Mouse (Mus musculus) liver, embryonic 13.5 days (tissue): Measurements from ENCODE around the gene Ect2l. TPM values are rescaled to one million over a fixed set of nuclear protein-coding genes. Genes with fewer than 3 reads are reported as not detected.
A peak's percentile ranks its signal among the peaks of the same experiment; 100 is the strongest.

ENCODE experiments used
- ATAC-seq: fragments of 200-750 bp; cut with Nextera tagmentation; 2 replicates; pipeline ENCODE4 v1.8.0; 2017; ENCODE audit warnings: low read depth, mild to moderate bottlenecking, moderate number of reproducible peaks, moderate library complexity
- DNase-seq: peaks from one replicate; pipeline ENCODE4 v3.0.0; 2022
- H3K27ac ChIP-seq: fragments of 300-500 bp; sonication (generic); 2 replicates; pipeline ENCODE4 v1.5.1; 2015; ENCODE audit warnings: moderate library complexity, mild to moderate bottlenecking, inconsistent platforms
- H3K27me3 ChIP-seq: fragments of 300-500 bp; sonication (generic); 2 replicates; pipeline ENCODE4 v1.6.1; 2015; ENCODE audit warnings: mild to moderate bottlenecking, inconsistent platforms
- H3K36me3 ChIP-seq: fragments of 300-500 bp; sonication (generic); 2 replicates; pipeline ENCODE4 v1.6.1; 2015; ENCODE audit warnings: mild to moderate bottlenecking, inconsistent platforms
- H3K4me1 ChIP-seq: fragments of 300-500 bp; sonication (generic); replicated peaks from 2 replicates; pipeline ENCODE4 v1.6.1; 2015; ENCODE audit warnings: inconsistent platforms
- H3K4me2 ChIP-seq: fragments of 300-500 bp; sonication (generic); 2 replicates; pipeline ENCODE4 v1.6.1; 2015; ENCODE audit warnings: inconsistent platforms, mild to moderate bottlenecking, moderate library complexity
- H3K4me3 ChIP-seq: fragments of 300-500 bp; sonication (generic); replicated peaks from 2 replicates; pipeline ENCODE4 v1.5.1; 2015; ENCODE audit warnings: mild to moderate bottlenecking, inconsistent platforms
- H3K9ac ChIP-seq: fragments of 300-500 bp; sonication (generic); 2 replicates; pipeline ENCODE4 v1.6.1; 2015; ENCODE audit warnings: mild to moderate bottlenecking, inconsistent platforms
- H3K9me3 ChIP-seq: fragments of 300-500 bp; sonication (generic); replicated peaks from 2 replicates; pipeline ENCODE4 v1.6.1; 2016; ENCODE audit warnings: inconsistent platforms
- WGBS: fragments of 180-500 bp; shearing (Covaris S2); methylation state at CpG from one replicate; pipeline ENCODE4 v1.1.7; 2015; ENCODE audit not compliant: insufficient replicate concordance; 5-methylcytosine and 5-hydroxymethylcytosine counted together
- polyA plus RNA-seq: library from polyadenylated mRNA; unstranded; fragments of >200 nt; fragmentation: Nextera tagmentation; extraction: Ambion mirVana; gene quantifications from 2 replicates; pipeline ENCODE4 v1.2.1, GENCODE M21; 2015

Ect2l gene
- polyA plus RNA-seq, 1 experiment from 2014 or later = 0.23 TPM

DNA sequence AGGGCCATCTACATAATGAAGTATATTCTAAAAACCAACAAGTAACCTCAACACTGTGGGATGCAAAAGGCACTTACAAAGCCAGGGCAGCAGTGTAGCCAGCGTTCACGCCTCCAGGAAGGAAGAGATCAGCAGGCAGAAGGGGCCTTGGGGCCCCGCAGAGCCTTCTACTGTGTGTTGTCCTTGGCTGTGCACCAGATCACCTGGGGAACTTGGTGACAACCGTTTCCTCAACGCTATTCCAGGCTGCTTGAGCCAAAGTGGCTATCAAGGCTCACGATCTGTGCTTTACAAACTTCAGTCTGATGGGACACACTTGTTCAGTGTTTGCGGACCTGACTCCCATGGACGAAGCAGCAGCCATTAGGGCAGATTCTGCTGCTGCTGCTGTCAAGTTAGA, 19.0 kb downstream of the Ect2l start:
- Histone ChIP-seq H3K4me2 (no peak overlapping the region), H3K27ac (no peak overlapping the region), H3K4me1 (no peaks in the 10 kb centered on the region), H3K4me3 (no peak overlapping the region), H3K9ac (no peak overlapping the region), H3K27me3 (no peaks in the 10 kb centered on the region), H3K9me3 (no peaks in the 10 kb centered on the region), H3K36me3 (no peaks in the 10 kb centered on the region)
- ATAC-seq = no peak
- no peak for DNase-seq
- 23% methylated on average over 8 of the region's 8 CpGs for WGBS

DNA sequence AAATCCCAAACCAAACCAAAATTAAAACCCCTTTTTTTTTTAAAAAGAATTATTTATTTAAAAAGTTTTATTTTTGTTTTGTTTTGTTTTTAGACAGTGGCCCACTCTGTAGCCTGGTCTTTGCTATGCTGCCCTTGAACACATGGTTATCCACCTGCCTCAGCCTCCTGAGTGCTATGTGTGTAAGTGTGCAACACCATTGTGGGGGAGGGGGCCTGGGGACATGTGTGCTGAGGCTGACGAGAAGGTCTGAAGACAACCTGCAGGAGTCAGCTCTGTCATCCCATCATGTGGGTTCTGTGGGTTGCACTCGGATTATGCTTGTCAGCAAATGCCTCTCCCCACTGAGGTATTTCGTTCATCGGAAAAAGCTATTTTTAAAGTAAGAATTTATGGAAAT, 21.2 kb downstream of the Ect2l start:
- WGBS = 41% methylated on average over 4 of the region's 4 CpGs
- no peaks in the 10 kb centered on the region for H3K36me3 ChIP-seq
- H3K9ac ChIP-seq = no peak overlapping the region
- ATAC-seq (no peak), DNase-seq (no peak)
- H3K4me3 ChIP-seq = no peak overlapping the region
- no peaks in the 10 kb centered on the region for H3K27me3 ChIP-seq
- no peaks in the 10 kb centered on the region for H3K9me3 ChIP-seq
- H3K4me1 ChIP-seq = no peaks in the 10 kb centered on the region
- no peak overlapping the region for H3K4me2 ChIP-seq
- no peak overlapping the region for H3K27ac ChIP-seq

DNA sequence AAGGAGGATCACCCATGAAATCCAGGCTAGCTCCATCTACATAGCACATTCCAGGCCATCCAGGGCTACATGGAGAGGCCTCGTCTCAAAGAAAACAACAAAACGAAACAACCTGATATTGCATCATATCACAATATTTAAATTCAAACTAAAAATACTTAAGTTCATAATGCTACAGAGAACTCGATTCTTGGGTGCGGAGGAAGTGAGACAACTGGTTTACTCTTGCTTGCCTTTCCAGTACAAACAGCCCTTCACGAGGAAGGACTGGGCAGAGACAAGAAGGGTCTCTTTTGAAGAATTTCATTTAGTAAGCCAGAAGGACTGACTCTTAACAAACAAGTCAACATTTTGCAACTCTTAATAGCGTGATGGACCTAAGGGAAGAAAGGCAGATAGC, 22.1 kb downstream of the Ect2l start:
- no peak for DNase-seq
- H3K27me3 ChIP-seq = no peaks in the 10 kb centered on the region
- H3K4me3 ChIP-seq = no peak overlapping the region
- no peak overlapping the region for H3K4me2 ChIP-seq
- ATAC-seq = no peak
- no peak overlapping the region for H3K27ac ChIP-seq
- H3K9ac ChIP-seq = no peak overlapping the region
- WGBS = 62% methylated on average over 6 of the region's 6 CpGs
- H3K4me1 ChIP-seq = no peaks in the 10 kb centered on the region
- no peaks in the 10 kb centered on the region for H3K9me3 ChIP-seq
- H3K36me3 ChIP-seq = no peaks in the 10 kb centered on the region

DNA sequence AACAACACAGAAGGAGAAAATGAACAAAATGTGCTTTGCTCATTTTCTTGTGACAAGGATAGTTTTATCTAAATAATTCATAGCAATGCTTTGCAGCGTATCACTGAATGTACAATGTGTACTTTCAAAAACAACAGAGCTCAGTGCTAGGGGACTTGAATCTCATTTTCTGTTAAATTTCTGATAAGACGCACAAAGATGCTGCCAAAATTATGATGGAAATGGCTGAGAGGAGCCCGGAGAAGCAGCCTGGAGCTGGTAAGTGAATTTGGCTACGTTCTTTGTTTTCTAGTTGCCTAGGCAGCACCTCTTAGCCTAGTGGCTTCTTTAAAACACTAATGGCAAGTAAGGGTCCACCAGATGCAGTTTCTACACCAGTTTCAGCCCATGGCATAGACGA, 28.4 kb downstream of the Ect2l start:
- WGBS = 67% methylated on average over 5 of the region's 5 CpGs
- DNase-seq = no peak
- H3K9ac ChIP-seq = no peak overlapping the region

GRCm38 (mm10) chr10:18177304-18177703, 33.4 kb downstream of the Ect2l start:
- H3K36me3 ChIP-seq = no peaks in the 10 kb centered on the region
- 33% methylated on average over 2 of the region's 2 CpGs for WGBS

More for the DNA sequence above, 28.4 kb downstream of the Ect2l start:
- H3K27ac ChIP-seq = no peak overlapping the region
- H3K4me3 ChIP-seq = no peak overlapping the region
- no peak overlapping the region for H3K4me2 ChIP-seq
- no peaks in the 10 kb centered on the region for H3K9me3 ChIP-seq
- no peak for ATAC-seq
- no peaks in the 10 kb centered on the region for H3K4me1 ChIP-seq
- H3K36me3 ChIP-seq = no peaks in the 10 kb centered on the region
- H3K27me3 ChIP-seq = no peaks in the 10 kb centered on the region

GRCm38 (mm10) chr10:18176722-18177121, 34.0 kb downstream of the Ect2l start:
- DNase-seq = no peak
- H3K36me3 ChIP-seq = no peaks in the 10 kb centered on the region
- no peaks in the 10 kb centered on the region for H3K4me1 ChIP-seq
- ATAC-seq = no peak
- no peaks in the 10 kb centered on the region for H3K9me3 ChIP-seq
- H3K27ac ChIP-seq = no peak overlapping the region
- WGBS = 38% methylated on average over 7 of the region's 7 CpGs
- H3K9ac ChIP-seq = no peak overlapping the region
- H3K4me3 ChIP-seq = no peak overlapping the region
- H3K4me2 ChIP-seq = no peak overlapping the region
- H3K27me3 ChIP-seq = no peaks in the 10 kb centered on the region

More at GRCm38 (mm10) chr10:18177304-18177703, 33.4 kb downstream of the Ect2l start:
- Histone ChIP-seq H3K27me3 (no peaks in the 10 kb centered on the region), H3K9me3 (no peaks in the 10 kb centered on the region), H3K4me1 (no peaks in the 10 kb centered on the region), H3K4me2 (no peak overlapping the region), H3K9ac (no peak overlapping the region), H3K27ac (no peak overlapping the region), H3K4me3 (no peak overlapping the region)
- DNase-seq = no peak
- no peak for ATAC-seq

GRCm38 (mm10) chr10:18175087-18175486, 35.6 kb downstream of the Ect2l start:
- no peak overlapping the region for H3K4me3 ChIP-seq
- no peak overlapping the region for H3K27ac ChIP-seq
- no peak overlapping the region for H3K4me2 ChIP-seq
- ATAC-seq = no peak
- H3K36me3 ChIP-seq = no peaks in the 10 kb centered on the region
- no peaks in the 10 kb centered on the region for H3K27me3 ChIP-seq
- H3K9me3 ChIP-seq = no peaks in the 10 kb centered on the region
- H3K4me1 ChIP-seq = no peaks in the 10 kb centered on the region
- no peak for DNase-seq
- no peak overlapping the region for H3K9ac ChIP-seq
- WGBS = 68% methylated on average over 6 of the region's 6 CpGs

DNA sequence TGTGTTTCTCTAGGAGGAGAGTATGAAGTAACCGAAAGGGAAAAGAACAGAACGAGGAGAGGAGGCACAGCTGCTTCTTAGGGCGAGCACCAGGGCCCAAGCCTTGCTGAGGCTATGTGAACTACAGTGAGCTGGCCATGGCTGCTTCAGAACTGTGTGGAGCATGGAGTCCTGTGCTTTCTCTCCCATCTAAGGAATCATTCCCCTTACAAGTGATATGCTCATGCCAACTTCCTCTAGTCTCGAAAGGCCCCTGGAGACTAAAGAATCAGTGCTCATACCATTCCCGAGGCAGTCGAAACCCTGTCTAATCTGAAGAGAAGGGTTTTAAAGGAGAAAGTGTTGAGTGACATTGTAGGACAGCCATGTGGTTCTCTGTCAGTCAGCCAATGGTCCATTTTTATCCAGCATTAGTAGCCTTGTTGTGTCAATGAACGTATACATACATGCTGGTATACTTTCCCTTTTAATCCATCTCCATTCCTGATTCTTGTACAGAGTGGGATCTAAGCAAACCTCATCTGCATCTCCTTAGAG, 48.2 kb downstream of the Ect2l start:
- no peak overlapping the region for H3K27ac ChIP-seq
- ATAC-seq (no peak), DNase-seq (no peak)
- no peaks in the 10 kb centered on the region for H3K36me3 ChIP-seq
- no peaks in the 10 kb centered on the region for H3K27me3 ChIP-seq
- H3K4me2 ChIP-seq = no peak overlapping the region
- WGBS = 67% methylated on average over 7 of the region's 7 CpGs
- no peaks in the 10 kb centered on the region for H3K4me1 ChIP-seq
- H3K4me3 ChIP-seq = no peak overlapping the region
- no peak overlapping the region for H3K9ac ChIP-seq
- no peaks in the 10 kb centered on the region for H3K9me3 ChIP-seq

GRCm38 (mm10) chr10:18147224-18147623, 63.5 kb downstream of the Ect2l start:
- ATAC-seq (no peak), DNase-seq (no peak)
- H3K4me3 ChIP-seq = no peak overlapping the region
- 55% methylated on average over 3 of the region's 3 CpGs for WGBS
- H3K4me2 ChIP-seq = no peak overlapping the region
- no peaks in the 10 kb centered on the region for H3K9me3 ChIP-seq
- no peak overlapping the region for H3K27ac ChIP-seq
- H3K4me1 ChIP-seq = no peaks in the 10 kb centered on the region
- no peaks in the 10 kb centered on the region for H3K27me3 ChIP-seq
- H3K9ac ChIP-seq = no peak overlapping the region
- no peaks in the 10 kb centered on the region for H3K36me3 ChIP-seq

DNA sequence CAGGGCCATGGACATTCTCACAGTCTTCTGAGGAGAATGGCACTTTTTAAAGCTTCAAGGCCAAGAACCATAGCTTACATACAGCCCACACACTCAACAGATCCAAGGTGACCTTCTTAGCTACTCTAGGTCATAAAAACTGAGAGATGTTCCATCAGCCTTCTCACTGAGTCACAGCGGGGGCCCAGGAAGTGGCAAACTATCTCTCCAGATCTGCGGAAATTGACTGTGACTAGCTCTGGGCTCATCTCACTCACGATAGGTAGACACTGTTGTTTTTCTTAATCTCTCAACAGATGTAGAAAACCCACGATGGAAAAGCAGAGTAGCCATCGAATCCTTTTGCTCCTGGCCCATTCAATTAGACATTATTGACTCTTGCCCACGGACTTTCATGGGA, 68.5 kb downstream of the Ect2l start:
- Histone ChIP-seq H3K4me1 (no peaks in the 10 kb centered on the region), H3K4me3 (no peak overlapping the region), H3K27ac (no peak overlapping the region), H3K36me3 (no peaks in the 10 kb centered on the region), H3K9ac (no peak overlapping the region), H3K4me2 (no peak overlapping the region), H3K27me3 (no peaks in the 10 kb centered on the region), H3K9me3 (no peaks in the 10 kb centered on the region)
- DNase-seq = no peak
- WGBS = 60% methylated on average over 6 of the region's 6 CpGs
- ATAC-seq = no peak

DNA sequence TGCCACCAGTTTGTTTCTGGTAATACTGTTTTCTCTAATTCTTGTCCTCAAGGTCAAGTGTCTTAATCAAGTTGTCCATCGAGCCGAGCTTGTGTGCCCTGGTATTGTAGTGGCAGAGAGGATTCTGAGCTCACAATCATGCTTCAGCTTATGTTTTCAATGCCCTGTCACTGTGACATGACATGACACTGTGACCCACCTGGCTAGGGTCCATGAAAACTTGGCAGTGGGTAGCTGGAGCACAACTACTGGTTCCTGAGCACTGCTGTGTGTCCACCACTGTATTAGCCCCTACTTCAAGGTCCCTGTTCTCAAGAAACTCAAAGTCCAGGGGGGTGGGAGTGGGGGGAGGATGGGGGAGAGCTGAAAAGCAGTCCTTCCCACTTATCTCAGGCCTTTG, 69.3 kb downstream of the Ect2l start:
- Histone ChIP-seq H3K4me1 (no peaks in the 10 kb centered on the region), H3K9me3 (no peaks in the 10 kb centered on the region), H3K27ac (no peak overlapping the region), H3K9ac (no peak overlapping the region), H3K4me2 (no peak overlapping the region), H3K36me3 (no peaks in the 10 kb centered on the region), H3K27me3 (no peaks in the 10 kb centered on the region), H3K4me3 (no peak overlapping the region)
- ATAC-seq (no peak), DNase-seq (no peak)
- 66% methylated on average over 2 of the region's 2 CpGs for WGBS

DNA sequence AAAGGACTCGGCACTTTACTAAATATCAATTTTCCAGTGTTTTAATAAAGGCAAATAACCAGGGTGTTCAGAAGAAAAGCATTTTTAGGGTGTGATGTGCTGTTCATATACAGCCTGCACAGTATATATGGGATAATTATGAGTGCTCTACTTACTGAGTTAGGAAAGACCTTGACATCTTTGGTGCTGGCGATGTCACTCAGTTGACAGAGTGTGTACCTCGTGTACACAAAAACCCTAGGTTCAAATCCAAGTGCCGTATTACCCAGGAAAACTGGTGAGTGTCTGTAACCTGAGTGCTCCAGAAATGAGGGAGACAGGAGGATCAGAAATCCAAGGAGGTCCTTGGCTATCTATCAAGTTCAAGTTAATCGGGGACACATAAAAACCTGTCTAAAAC, 71.1 kb downstream of the Ect2l start:
- DNase-seq (no peak), ATAC-seq (no peak)
- WGBS = 68% methylated on average over 5 of the region's 5 CpGs

More for the DNA sequence above, 71.1 kb downstream of the Ect2l start:
- Histone ChIP-seq H3K4me1 (no peaks in the 10 kb centered on the region), H3K27ac (no peak overlapping the region), H3K9ac (0 out of 2 replicates have a peak overlapping the region, but pooled peaks have one; percentile 6), H3K4me2 (peak overlapping the region; percentile 38), H3K9me3 (no peaks in the 10 kb centered on the region), H3K27me3 (no peaks in the 10 kb centered on the region), H3K4me3 (peak overlapping the region; percentile 38), H3K36me3 (no peaks in the 10 kb centered on the region)
